Mouse (Mus musculus): Measurements from ENCODE around the gene Frs3.
A peak's percentile ranks its signal among the peaks of the same experiment; 100 is the strongest.

DNA sequence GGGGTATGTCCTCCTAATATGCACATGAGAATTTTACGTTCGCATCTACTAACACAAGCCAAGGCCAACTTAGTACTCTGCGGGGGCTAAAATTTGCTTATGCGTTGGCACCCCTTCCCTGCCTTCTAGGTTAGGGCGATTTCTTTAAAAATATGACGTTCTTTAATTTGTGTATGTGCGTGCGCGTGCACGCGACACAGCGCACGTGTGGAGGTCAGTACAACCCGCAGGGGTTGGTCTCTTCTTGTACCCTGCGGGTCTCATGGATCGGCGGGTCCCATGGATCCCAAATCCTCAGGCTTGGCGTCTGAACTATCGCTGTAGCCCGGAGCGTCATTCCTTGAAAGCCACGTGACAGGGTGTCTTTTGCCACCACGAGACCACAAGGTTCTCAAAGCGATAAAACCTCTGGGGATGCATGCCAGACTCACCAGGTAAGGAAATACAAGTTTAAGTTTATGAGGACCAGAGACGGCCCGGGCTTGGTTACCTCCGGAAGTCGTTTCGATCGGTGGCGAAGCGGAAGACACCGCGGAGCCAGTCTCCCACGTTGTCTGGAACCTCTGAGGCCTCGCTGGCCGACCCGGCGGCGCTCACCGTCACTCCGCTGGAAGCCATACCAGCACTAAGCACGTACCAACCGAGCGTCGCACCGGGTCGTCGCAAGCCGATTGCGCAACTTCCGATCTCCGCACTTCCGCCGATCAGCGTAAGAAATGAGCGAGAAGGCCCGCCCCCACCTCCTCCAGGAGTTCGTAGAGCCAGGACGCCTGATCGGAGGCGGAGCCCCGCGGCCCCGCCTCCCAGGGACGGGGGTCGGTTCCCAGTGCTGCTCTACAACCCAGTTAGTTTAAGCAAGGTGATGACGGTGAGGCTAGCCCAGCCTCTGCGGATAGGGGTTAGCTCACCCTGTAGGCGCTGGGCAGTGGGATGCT lies 1.2 kb upstream of the Frs3 start:
- TF ChIP-seq CTCF (IDR thresholded peaks at IDR 0.05; ENCODE audit: borderline replicate concordance, insufficient read depth, low read length) (no peak), POLR2A (IDR thresholded peaks at IDR 0.05; ENCODE audit: low read depth, low read length) (peak; percentile 88)

Measured in embryonic fibroblast, embryonic 13.5 days (primary cell).